Mouse (Mus musculus) left cerebral cortex, adult 18-20 months (tissue): ENCODE measurements at regions not wholly inside any gene's neighbourhood (a gene's known extent, or its start where the extent isn't known, plus 50 kb on each side); places are given as distances from the start of the nearest gene placed in this dataset.
A peak's percentile ranks its signal among the peaks of the same experiment; 100 is the strongest.

Experiments
- DNase-seq, 2 experiments: peaks; one replicate each; pipeline ENCODE4 v3.0.0; 2021 to 2022; ENCODE audit warnings: low spot score in 2 of 2, mixed read lengths in 1 of 2

DNA sequence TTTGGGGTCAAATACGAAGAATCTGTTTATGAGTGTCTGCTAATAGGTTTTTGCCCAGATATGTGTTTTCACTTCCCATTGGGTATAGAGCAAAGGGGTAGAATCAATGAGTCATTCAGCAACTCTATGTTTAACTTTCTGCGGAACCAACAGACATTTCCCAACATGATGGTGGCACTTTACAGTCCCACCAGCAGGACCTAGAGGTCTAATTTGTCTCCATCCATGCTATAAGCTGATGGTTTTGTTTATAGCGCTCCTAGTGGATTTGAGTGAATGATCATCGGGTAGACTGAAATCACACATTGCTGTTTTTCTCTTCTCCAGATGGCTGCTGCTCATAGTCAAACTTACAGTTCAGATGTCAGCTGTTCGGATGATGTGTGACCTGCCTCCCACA, 99.7 kb upstream of the Arid5b start:
- no peak for DNase-seq

DNA sequence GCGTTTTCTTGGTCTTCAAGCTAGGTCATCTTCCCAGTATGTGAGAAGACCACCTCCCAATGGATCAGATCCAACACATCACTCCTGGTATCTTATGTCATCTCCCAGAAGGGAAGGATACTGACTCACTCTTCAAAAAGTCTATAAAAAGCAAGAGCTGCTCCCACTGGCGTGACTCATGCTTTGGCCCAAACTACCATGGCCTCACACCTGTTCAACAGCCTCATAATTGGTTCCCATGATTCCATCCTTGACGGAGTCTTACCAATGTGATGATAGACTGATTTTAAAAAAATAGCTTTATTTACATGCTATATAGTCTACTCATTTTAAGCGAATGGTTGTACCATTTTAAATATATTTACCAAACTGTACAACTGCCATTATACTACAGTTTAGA, 98.9 kb upstream of the Arid5b start:
- DNase-seq, result no peak

GRCm38 (mm10) chr10:68373875-68374274, 95.3 kb upstream of the Arid5b start:
- peak in 1 of 2 experiments; percentile 7 for DNase-seq

GRCm38 (mm10) chr10:68371785-68372184, 93.2 kb upstream of the Arid5b start:
- no peak for DNase-seq

DNA sequence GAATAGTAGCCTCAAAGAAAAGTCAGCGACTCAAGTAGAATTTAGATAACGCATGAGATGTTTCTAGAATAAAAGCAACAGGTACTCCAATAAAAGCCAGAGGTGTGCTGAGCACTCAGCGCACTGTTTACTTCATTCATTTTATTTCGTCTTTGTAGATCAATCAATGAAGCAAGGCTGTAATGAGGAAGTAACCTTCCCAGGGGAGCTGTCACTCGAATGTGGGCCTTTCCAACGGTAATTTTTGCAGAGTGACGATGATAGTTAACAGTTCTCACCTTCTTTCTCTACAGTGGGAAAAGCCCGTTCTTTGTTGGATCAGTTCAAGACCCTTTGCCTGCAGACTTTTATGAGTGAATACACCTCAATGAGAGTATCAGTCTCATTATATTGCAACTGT, 92.4 kb upstream of the Arid5b start:
- no peak for DNase-seq

- no peak for DNase-seq
These were observed 88.3 kb upstream of the Arid5b start for GRCm38 (mm10) chr10:68366796-68367195.

DNA sequence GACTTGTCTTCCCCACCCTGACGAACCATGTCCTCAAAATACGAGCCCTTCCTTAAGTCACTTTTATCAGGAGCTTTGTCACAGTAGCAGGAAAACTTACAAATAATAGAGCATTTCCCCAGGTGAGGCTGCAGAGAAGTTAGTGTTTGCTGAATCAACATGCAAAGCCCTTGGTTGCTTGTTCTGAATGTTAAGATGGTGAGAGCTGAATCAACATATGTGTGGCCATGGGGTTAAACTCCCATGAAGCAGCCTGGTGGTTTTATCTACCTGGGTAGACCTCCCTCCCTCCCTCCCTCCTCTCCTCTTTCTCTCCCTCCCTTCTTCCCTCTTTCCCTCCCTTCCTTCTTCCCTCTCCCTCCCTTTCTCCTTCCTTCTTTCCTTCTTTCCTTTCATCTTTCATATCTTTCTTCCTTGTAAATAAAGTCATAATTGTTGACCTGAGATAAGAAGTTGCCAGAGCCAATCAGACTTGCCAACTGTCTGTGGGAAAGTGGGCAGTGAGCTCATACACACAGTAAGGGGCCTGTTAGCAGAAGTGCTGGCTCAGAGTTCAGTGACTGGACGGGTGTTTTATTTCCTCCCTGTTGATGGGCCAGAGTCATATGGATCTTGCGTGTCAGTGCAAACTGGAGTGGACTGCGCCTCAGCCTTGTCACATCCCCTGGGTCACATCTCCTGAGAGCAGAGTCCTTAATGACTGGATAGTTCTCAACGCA, 82.4 kb upstream of the Arid5b start:
- no peak for DNase-seq

GRCm38 (mm10) chr10:68359135-68359534, 80.6 kb upstream of the Arid5b start:
- DNase-seq, result no peak

- DNase-seq, result peak in 1 of 2 experiments; percentile 15
These were observed 78.4 kb upstream of the Arid5b start for GRCm38 (mm10) chr10:68356973-68357372.

DNA sequence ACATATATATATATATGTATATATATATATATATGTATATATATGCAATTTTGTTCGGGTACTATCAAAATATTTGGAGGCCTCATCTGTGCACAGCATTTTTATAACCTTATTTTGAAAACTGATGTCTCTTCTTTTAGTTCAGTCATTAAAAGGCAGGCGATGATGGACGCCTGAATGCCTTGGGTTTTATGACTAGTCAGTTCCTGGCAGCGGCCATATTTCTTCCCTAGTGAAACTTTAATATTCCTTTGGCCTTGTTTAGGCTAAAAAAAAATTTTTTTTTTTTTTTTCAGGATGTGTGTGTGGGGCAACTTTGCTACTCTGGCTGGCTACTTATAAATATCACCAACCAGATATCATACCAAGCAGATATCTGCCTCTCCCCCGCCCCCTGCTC, 78.0 kb upstream of the Arid5b start:
- no peak for DNase-seq

GRCm38 (mm10) chr10:68356093-68356485, 77.5 kb upstream of the Arid5b start:
- no peak for DNase-seq

DNA sequence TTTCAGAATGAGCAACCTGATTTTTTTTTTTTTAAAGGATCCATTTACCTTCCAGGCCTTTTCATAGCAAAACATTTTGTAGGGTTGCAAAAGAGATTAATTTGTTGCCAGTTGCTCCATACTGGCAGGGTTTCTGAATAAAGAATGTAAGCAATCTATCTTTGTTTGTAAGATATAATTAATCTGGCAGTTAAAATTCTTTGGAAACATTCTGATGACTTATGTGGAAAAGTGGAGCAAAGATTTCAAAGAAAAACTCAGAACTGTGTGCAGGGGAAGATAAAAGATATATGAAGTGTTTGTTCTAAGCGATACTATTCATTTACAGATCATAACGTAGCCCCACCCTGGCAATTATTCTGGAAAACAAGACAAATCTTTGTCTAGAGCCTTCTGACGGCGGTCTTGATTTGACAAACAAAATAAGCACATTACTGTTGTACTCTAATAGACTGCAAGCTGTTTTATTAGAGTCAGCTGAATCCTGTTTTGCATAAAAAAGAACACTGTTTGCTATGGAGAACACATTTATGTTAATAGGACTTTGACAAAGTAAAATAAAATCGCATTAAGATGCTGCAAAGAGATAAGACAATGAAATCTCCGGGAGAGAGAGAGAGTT, 77.0 kb upstream of the Arid5b start:
- no peak for DNase-seq

DNA sequence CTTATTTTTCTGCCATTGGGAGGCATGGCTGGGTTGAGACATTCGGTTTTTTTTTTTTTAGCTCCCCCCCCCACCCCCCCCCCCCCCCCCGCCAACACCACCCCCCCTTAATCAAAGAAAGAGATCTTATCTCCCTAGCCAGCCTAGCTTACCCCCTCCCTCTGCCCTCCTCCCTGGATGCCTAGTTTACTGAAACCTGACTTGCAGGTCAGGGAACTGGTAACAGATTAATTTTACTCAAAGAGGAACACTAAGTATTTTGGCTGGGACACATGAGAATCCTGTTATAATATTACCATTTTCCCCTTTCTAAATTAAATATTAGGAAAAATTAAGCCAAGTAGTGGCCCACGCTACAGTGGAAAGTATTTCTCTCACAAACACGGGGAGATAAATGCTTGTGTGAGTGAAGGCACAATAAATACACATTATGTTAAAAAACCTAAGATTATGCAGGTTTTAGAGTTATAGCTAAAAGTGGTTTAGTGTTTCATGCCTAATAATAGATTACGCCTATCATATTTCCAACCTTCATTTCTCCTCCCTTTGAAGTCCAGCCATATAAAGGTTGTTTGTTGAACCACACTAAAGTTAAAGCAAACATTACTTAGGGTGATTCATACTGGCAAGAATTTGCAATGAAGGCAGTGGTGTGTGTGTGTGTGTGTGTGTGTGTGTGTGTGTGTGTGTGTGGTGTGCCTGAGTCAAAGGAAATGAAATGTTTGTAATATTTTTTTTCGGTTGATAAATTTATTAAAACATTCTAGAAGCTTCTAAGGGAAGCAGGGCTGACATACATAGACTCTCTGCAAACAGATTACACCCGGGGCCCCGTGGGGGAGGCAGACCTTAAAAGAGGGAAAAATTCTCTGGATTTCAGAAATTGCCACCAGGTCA, 76.0 kb upstream of the Arid5b start:
- DNase-seq, result no peak

- no peak for DNase-seq
These were observed 75.2 kb upstream of the Arid5b start for GRCm38 (mm10) chr10:68353692-68354232.

- DNase-seq, result no peak
These were observed 73.5 kb upstream of the Arid5b start for GRCm38 (mm10) chr10:68351841-68352555.

GRCm38 (mm10) chr10:68351441-68351840, 72.9 kb upstream of the Arid5b start:
- no peak for DNase-seq

GRCm38 (mm10) chr10:68350798-68351197, 72.3 kb upstream of the Arid5b start:
- DNase-seq, result no peak

DNA sequence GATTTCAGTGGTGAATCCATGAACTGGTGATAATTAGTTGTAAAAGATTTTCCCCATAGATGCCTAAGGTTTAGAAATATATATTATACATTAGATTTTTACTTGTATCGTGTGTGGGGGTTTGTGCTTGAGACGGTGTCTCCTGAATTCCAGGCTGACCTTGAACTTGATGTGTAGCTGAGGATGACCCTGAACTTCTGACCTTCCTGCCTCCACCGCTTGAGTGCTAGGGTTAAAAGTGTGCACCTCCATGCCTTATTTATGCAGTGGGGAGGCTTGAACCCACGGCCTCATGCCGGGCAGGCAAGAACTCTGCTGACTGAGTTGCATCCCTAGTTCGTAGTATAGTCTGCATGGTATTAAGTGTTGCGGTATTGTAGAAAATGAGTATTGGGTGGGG, 69.3 kb upstream of the Arid5b start:
- no peak for DNase-seq

DNA sequence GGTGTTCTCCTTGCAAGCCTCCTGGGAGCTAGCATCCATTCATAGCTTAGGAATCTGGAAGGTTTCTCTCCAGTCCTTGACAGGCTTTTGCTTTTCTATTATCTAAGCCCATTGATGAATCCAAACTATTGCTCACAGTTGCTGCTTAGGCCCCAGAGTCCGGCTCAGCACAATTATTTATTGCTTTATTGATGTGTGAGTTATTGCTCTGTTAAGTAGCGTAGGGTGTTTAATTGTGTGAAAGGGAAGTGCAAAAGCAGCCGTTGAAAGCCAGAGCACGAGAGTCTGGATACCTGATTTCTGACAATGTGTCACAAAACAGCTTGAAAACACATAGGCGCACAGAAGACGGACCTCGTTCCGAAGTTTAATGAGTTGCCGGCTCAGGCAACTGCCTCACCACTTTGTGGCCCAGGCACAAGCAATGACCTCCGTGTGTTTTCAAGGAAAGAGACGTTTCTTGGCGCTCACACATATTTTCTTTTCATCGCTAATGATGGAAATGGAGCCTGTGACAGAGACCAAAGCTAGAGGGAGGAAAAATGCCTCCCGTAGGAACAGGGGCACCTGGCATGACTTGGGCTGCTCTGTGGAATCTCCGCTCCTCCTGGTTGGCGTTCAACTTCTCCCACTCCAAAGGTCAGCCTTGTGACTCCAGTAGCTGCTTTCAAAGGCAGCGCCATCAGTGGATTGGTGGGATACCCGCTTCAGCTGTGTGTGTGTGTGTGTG, 66.6 kb upstream of the Arid5b start:
- no peak for DNase-seq

DNA sequence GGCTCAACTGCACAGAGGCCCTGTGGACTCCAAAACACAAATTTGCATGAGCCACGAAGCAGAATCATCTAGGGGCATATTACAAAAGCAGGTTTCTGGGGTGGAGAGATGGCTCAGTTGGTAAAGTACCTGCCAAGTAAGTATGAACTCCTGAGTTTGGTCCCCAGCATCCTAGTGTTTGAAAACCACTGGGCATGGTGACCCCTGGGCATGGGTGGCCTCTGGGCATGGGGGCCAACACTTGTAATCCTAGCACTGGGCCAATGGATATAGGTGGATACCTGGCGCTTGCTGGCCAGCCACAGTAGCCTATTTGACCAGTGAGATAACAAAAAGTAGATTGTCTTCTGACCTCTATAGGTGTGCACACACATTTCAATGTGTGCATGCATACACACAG, 65.7 kb upstream of the Arid5b start:
- DNase-seq, result no peak
